Mouse (Mus musculus): ENCODE data around the gene Ano1. TPM values are rescaled to one million over a fixed set of nuclear protein-coding genes. Genes with fewer than 3 reads are reported as not detected.

The Ano1 gene
- polyA plus RNA-seq, 1 experiment from 2014 or later: 10.9 TPM

GRCm38 (mm10) chr7:144667091-144667490 lies 84.7 kb downstream of the Ano1 start:
- no peaks in the 10 kb centered on the region for H3K4me1 ChIP-seq
- no peak overlapping the region for H3K4me3 ChIP-seq
- no peak overlapping the region for H3K9ac ChIP-seq
- no peaks in the 10 kb centered on the region for H3K9me3 ChIP-seq
- H3K27ac ChIP-seq: no peak overlapping the region
- 95% methylated on average over 6 of the region's 6 CpGs for WGBS
- ATAC-seq (ENCODE audit: insufficient number of reproducible peaks, insufficient read depth, low FRiP score, low TSS enrichment): no peak
- no peaks in the 10 kb centered on the region for H3K36me3 ChIP-seq
- no peak overlapping the region for H3K4me2 ChIP-seq (replicated peaks)
- 0 out of 2 replicates have a peak, but pooled peaks cover 3% of the 10 kb centered on the region for H3K27me3 ChIP-seq

DNA sequence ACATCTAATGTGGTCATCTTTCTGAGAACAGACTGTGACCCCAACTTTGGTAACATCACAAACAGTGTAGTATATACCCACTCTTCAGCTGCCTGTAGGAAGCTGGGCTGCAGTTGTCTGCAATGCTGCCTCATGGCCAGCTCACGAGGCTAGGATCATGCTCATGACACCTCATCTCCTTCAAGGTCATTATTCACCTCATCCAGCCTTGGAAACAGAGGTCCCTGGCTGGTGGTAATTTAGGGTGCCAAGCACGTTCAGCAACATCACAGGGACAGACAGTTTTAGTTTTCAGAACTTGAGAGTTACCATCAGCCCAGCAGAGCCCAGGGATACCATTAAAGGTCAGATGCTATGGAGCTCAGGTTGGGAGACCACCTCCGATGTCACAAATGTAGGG lies 86.2 kb downstream of the Ano1 start:
- WGBS: 79% methylated on average over 3 of the region's 3 CpGs
- H3K4me2 ChIP-seq (replicated peaks): no peak overlapping the region
- no peak for ATAC-seq (ENCODE audit: insufficient number of reproducible peaks, insufficient read depth, low FRiP score, low TSS enrichment)
- no peak overlapping the region for H3K4me3 ChIP-seq
- H3K4me1 ChIP-seq: no peaks in the 10 kb centered on the region
- H3K9me3 ChIP-seq: no peaks in the 10 kb centered on the region
- no peak overlapping the region for H3K9ac ChIP-seq
- 0 out of 2 replicates have a peak, but pooled peaks cover 3% of the 10 kb centered on the region for H3K27me3 ChIP-seq
- no peaks in the 10 kb centered on the region for H3K36me3 ChIP-seq
- H3K27ac ChIP-seq: no peak overlapping the region

DNA sequence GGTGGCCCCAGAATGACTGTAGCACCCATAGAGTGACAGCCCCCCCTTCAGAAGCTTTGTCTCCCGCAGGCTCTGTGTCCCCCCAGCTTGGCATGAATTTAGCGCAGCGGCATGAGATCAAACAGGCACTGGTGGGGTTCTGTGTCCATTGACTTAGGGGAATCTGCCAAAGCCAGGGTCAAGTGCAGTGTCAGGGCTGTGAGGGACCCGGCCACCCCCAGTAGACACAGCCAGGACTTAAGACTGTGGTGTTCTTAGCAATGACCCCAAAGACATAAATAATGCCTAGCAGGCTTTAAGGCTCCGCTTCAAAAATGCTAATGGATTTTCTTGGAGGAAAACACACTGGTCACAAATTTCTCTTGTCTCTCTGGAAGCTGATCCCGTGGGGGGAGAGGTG lies 88.2 kb downstream of the Ano1 start:
- ATAC-seq (ENCODE audit: insufficient number of reproducible peaks, insufficient read depth, low FRiP score, low TSS enrichment): no peak

GRCm38 (mm10) chr7:144656261-144656967 lies 95.4 kb downstream of the Ano1 start:
- Histone ChIP-seq H3K4me2 (replicated peaks) (no peak overlapping the region), H3K27ac (no peak overlapping the region), H3K4me1 (peaks cover 18% of the 10 kb centered on the region), H3K27me3 (no peaks in the 10 kb centered on the region), H3K36me3 (no peaks in the 10 kb centered on the region), H3K9ac (no peak overlapping the region), H3K9me3 (no peaks in the 10 kb centered on the region), H3K4me3 (no peak overlapping the region)
- 68% methylated on average over 9 of the region's 9 CpGs for WGBS
- no peak for ATAC-seq (ENCODE audit: insufficient number of reproducible peaks, insufficient read depth, low FRiP score, low TSS enrichment)

More for the DNA sequence above, 88.2 kb downstream of the Ano1 start:
- Histone ChIP-seq H3K27me3 (0 out of 2 replicates have a peak, but pooled peaks cover 3% of the 10 kb centered on the region), H3K27ac (no peak overlapping the region), H3K9me3 (no peaks in the 10 kb centered on the region), H3K4me3 (no peak overlapping the region), H3K9ac (no peak overlapping the region), H3K4me1 (no peaks in the 10 kb centered on the region), H3K36me3 (no peaks in the 10 kb centered on the region), H3K4me2 (replicated peaks) (no peak overlapping the region)
- 63% methylated on average over 6 of the region's 6 CpGs for WGBS

DNA sequence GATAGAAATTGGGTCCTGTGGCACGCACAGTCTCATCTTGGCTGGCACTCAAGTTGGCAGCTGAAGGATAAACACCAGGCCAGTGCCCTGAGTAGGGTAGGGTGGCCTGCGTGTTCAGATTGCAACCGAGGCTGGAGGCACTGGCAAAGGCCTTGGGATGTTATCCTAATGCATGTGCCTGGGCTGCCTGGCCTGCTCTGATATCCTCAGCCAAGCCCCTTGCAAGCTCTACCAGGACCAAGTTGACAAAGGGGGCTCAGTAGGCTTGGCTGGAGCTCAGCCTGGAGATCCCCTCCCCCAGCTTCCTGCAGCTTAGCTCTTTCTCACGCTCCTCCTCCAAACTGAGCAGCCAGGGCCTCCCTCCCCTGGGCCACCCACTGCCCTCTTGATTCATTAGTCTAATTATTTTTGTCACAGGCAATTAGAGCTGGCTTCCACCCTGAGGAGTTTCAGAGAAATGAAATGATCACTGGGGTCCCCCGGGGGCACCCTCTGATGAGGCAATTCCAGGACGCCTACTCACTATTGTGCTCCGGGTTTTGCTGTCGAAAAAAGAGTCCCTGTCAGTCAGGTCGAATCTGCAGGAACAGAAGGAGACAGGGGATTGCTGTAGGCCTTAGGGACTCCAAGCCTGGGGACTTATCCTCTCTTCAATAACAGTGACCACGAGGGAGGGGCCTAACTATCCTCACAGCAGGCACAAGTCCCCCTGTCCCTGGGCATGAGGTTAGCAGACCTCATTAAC lies 97.9 kb downstream of the Ano1 start:
- Histone ChIP-seq H3K27ac (peak overlapping the region; percentile 65), H3K9ac (no peak overlapping the region), H3K4me3 (no peak overlapping the region), H3K9me3 (no peaks in the 10 kb centered on the region), H3K36me3 (no peaks in the 10 kb centered on the region), H3K27me3 (no peaks in the 10 kb centered on the region), H3K4me2 (replicated peaks) (no peak overlapping the region), H3K4me1 (peaks cover 18% of the 10 kb centered on the region)
- 9% methylated on average over 10 of the region's 10 CpGs for WGBS
- ATAC-seq (ENCODE audit: insufficient number of reproducible peaks, insufficient read depth, low FRiP score, low TSS enrichment): peak; percentile 78

GRCm38 (mm10) chr7:144647547-144647946 lies 104.2 kb downstream of the Ano1 start:
- Histone ChIP-seq H3K9ac (no peak overlapping the region), H3K4me1 (no peaks in the 10 kb centered on the region), H3K4me2 (replicated peaks) (no peak overlapping the region), H3K9me3 (no peaks in the 10 kb centered on the region), H3K36me3 (no peaks in the 10 kb centered on the region), H3K27me3 (no peaks in the 10 kb centered on the region), H3K27ac (no peak overlapping the region), H3K4me3 (no peak overlapping the region)
- 71% methylated on average over 5 of the region's 5 CpGs for WGBS
- ATAC-seq (ENCODE audit: insufficient number of reproducible peaks, insufficient read depth, low FRiP score, low TSS enrichment): no peak

- Histone ChIP-seq H3K4me2 (replicated peaks) (no peak overlapping the region), H3K9me3 (no peaks in the 10 kb centered on the region), H3K36me3 (no peaks in the 10 kb centered on the region), H3K4me1 (no peaks in the 10 kb centered on the region), H3K27ac (no peak overlapping the region), H3K4me3 (no peak overlapping the region), H3K9ac (no peak overlapping the region), H3K27me3 (no peaks in the 10 kb centered on the region)
- whole genome bisulfite sequencing: 59% methylated on average over 1 of the region's 1 CpGs
- no peak for ATAC-seq (ENCODE audit: insufficient number of reproducible peaks, insufficient read depth, low FRiP score, low TSS enrichment)
These were observed 111.0 kb downstream of the Ano1 start for GRCm38 (mm10) chr7:144640817-144641216.

DNA sequence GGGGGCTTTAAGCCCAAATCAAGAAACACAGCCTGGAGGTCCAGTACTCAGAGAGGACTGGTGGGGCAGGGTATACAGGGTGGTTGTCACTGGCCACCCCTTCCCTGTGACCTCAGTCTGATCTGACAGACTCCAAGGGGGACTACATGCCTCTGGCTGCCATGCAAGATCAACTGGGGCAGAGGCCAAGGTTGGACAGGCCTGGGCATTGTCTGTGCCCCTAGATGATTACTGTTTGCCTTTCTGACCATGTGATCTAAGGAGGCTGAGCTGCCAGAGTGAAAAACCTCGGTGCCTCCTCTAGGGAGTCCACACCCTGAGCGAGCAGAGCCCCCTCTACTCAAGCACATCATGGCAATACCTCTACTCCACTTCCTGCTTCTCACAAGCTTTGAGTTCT lies 115.8 kb downstream of the Ano1 start:
- H3K9me3 ChIP-seq: no peaks in the 10 kb centered on the region
- no peaks in the 10 kb centered on the region for H3K27me3 ChIP-seq
- no peak overlapping the region for H3K4me3 ChIP-seq
- no peaks in the 10 kb centered on the region for H3K36me3 ChIP-seq
- no peak overlapping the region for H3K4me2 ChIP-seq (replicated peaks)
- no peaks in the 10 kb centered on the region for H3K4me1 ChIP-seq
- no peak overlapping the region for H3K27ac ChIP-seq
- ATAC-seq (ENCODE audit: insufficient number of reproducible peaks, insufficient read depth, low FRiP score, low TSS enrichment): no peak
- WGBS: 41% methylated on average over 2 of the region's 2 CpGs
- no peak overlapping the region for H3K9ac ChIP-seq

- H3K4me1 ChIP-seq: no peaks in the 10 kb centered on the region
- no peak overlapping the region for H3K4me3 ChIP-seq
- H3K4me2 ChIP-seq (replicated peaks): no peak overlapping the region
- H3K36me3 ChIP-seq: no peaks in the 10 kb centered on the region
- WGBS: 73% methylated on average over 6 of the region's 6 CpGs
- no peaks in the 10 kb centered on the region for H3K27me3 ChIP-seq
- no peak overlapping the region for H3K27ac ChIP-seq
- no peaks in the 10 kb centered on the region for H3K9me3 ChIP-seq
- ATAC-seq (ENCODE audit: insufficient number of reproducible peaks, insufficient read depth, low FRiP score, low TSS enrichment): no peak
- H3K9ac ChIP-seq: no peak overlapping the region
These were observed 116.9 kb downstream of the Ano1 start for GRCm38 (mm10) chr7:144634875-144635274.

DNA sequence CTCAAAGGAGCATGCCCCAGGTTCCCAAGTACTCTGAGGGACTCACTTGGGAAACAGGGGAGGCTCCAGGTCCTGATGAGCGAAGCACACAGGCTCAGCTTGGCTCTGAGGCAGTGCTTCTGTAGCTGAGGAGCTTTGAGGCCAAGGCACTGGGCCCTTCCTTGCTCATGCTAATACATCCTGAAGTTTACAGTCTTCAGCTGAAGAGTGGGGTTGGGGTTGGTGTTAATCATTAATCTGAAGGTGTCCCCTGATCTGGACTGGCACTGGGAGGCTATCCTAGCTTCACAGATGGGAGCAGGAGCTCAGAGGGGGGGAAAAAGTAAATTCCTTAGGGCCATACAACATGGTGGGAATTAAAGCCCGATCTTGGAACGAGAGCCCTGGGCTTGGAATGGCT lies 117.3 kb downstream of the Ano1 start:
- WGBS: 66% methylated on average over 3 of the region's 3 CpGs
- Histone ChIP-seq H3K4me1 (no peaks in the 10 kb centered on the region), H3K27me3 (no peaks in the 10 kb centered on the region), H3K4me2 (replicated peaks) (no peak overlapping the region), H3K36me3 (no peaks in the 10 kb centered on the region), H3K27ac (no peak overlapping the region), H3K9me3 (no peaks in the 10 kb centered on the region), H3K4me3 (no peak overlapping the region), H3K9ac (no peak overlapping the region)
- no peak for ATAC-seq (ENCODE audit: insufficient number of reproducible peaks, insufficient read depth, low FRiP score, low TSS enrichment)

GRCm38 (mm10) chr7:144632321-144632720 lies 119.5 kb downstream of the Ano1 start:
- no peak overlapping the region for H3K9ac ChIP-seq
- no peak for ATAC-seq (ENCODE audit: insufficient number of reproducible peaks, insufficient read depth, low FRiP score, low TSS enrichment)
- H3K27me3 ChIP-seq: no peaks in the 10 kb centered on the region
- H3K4me3 ChIP-seq: no peak overlapping the region
- no peaks in the 10 kb centered on the region for H3K36me3 ChIP-seq
- no peak overlapping the region for H3K4me2 ChIP-seq (replicated peaks)
- H3K9me3 ChIP-seq: no peaks in the 10 kb centered on the region
- no peak overlapping the region for H3K27ac ChIP-seq
- H3K4me1 ChIP-seq: peaks cover 16% of the 10 kb centered on the region; the same call in 1 of the 2 replicates

DNA sequence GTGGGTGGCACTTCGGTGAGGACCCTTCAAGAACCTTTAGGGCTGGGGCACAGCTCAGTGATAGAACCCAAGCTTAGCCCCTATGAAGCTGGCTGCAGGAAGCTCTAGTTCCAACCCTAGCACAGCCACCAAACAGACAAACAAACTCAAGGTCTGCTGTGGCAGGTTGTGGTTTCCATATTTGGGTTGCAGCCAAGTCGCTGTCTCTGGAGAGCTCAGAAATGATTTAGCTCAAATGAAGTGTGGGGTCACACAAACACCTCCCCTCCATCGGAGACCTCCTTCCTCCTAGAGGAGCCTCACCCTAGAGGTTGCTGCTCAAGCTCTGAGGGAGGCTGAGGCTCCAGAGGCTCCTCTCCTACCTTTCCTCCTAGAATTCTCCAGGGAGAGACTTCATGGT lies 121.2 kb downstream of the Ano1 start:
- ATAC-seq (ENCODE audit: insufficient number of reproducible peaks, insufficient read depth, low FRiP score, low TSS enrichment): no peak

More for the DNA sequence above, 121.2 kb downstream of the Ano1 start:
- Histone ChIP-seq H3K4me3 (no peak overlapping the region), H3K36me3 (no peaks in the 10 kb centered on the region), H3K27me3 (no peaks in the 10 kb centered on the region), H3K4me2 (replicated peaks) (no peak overlapping the region), H3K9ac (no peak overlapping the region), H3K4me1 (peaks cover 19% of the 10 kb centered on the region; the same call in 1 of the 2 replicates), H3K9me3 (no peaks in the 10 kb centered on the region), H3K27ac (no peak overlapping the region)
- 87% methylated on average over 3 of the region's 3 CpGs for WGBS

Data from embryonic facial prominence, embryonic 12.5 days (tissue).